Mouse (Mus musculus) activated CD4-positive, CD25-positive, alpha-beta regulatory T cell, adult 4 months (primary cell): Measurements from ENCODE around the gene Pdap1. TPM values are rescaled to one million over a fixed set of nuclear protein-coding genes. Genes with fewer than 3 reads are reported as not detected.
"Not testable (repeated sequence)": the region's sequence is repeated elsewhere in the genome, so short reads cannot be mapped to it uniquely, and the experiment has no call there.

Experiments
- ATAC-seq: one replicate; pipeline ENCODE4 v1.8.0; 2017
- polyA plus RNA-seq, 2 experiments: library from polyadenylated mRNA; unstranded; fragments of 100-300 nt; shearing (Covaris generic); gene quantifications; one replicate each; pipeline ENCODE4 v1.2.1; 2017

Gene Pdap1
- polyA plus RNA-seq, 2 experiments from 2014 or later, result 32.2 to 41.5 TPM

DNA sequence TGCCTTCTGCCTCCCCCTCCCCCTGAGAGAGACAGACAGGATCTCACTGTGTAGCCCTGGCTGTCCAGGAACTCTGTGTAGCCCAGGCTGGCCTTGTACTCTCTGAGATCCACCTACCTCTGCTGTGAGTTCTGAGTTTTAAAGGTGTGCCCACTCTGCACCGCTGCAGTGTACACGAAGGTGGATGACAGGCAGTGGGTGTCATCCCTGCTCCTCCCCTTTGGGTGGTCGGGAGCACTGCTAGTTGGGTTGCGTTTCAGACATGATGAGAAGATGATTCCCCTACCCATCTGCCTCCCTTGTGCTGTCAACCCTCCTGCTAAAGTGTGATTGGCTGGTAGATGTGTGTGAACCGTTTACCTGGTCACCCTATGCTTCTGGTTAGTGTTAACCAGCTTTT lies 21.6 kb downstream of the Pdap1 start:
- ATAC-seq, result no peak

DNA sequence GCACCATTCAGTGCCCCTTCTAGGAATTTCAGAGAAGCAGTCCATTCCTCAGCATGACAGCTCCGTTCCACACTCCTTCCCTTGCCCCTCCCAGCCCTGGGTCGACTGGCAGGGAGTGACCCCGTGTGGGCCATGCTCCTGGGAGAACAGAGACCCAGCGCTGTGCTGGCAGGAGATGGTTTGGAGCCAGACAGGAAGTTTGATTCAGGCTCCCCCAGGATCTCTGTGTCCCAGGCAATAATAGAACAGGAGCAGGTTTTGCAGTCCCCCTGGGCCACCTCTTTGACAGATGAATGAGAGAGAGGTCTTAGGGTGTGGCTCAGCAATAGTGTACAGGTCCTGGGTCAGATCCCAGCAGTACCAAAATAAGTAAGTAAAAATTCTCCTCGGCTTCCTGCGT lies 22.0 kb downstream of the Pdap1 start:
- ATAC-seq, result no peak

GRCm38 (mm10) chr5:145116916-145117315 lies 23.1 kb downstream of the Pdap1 start:
- no peak for ATAC-seq

DNA sequence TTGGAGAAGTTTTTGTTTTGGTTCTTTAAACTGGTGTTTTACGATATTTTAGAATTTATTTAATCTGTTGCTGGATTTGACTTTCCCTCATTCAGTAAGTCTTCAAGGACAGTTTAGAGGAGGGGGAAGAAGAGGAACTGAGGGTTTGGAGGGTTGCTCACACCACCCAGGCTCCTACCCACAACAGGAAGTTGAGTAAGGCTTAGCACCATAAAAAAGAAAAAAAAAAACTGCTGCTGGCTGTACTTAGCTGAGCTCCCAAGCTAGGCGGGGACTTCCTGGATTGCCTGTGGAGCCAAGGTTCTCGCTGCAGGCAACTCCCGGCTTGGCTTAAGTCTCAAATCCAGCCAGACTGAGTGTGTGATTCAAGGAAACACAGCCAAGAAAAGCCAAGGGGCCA lies 23.7 kb downstream of the Pdap1 start:
- peak; percentile 79 for ATAC-seq

DNA sequence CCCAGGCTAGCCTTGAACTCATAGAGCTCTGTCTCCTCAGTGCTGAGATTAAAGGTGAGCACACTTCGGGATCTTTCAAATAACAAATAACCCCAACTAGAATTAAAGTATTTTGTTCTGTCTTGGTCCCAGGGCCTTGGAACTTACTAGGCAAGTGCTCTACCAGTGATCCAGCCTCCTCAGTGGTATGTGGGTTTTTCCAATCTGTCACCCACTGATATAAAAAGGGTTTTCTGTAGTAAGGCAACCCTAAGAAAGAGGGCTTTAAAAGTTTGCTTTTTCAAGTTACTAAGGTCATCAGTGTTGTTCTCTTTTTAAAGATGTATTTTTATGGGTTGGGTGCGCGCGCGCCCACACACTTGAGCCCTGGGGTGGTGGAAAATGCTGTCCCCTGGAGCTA lies 24.3 kb downstream of the Pdap1 start:
- ATAC-seq, result no peak

- peak; percentile 50 for ATAC-seq
Observed at GRCm38 (mm10) chr5:145114606-145115473, 25.2 kb downstream of the Pdap1 start.

DNA sequence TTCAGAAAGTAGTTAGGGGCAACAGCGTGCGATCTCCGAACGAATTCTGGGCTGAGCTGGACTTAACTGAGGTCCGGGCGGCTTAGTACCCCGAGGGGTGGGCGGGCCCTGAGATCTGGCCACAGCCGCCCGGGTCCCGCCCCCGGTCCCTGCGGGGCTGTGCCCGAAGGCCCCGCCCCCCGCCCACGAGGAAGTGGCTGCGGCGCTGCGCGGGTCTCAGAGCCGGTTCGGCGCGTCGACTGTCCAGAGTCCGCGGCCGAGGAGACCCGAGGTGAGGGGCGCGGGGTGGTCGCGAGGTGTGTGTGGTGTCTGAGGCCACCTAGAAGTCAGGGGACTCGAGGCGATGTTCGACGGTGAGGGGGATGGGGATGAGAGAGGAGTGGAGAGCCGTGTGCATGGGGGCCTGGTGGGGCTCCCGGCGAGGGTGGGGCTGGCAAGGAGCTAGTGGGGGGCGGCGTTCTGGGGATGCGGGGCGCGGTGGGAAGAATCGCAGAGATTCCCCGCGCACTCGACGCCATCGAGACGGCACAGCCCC lies 25.9 kb downstream of the Pdap1 start, which contains the start of gene Arpc1b:
Gene Arpc1b (plus strand): TSS at position 145 of the 535 bp plus-strand sequence.
- ATAC-seq, result peak; percentile 10

GRCm38 (mm10) chr5:145113416-145113815 lies 26.6 kb downstream of the Pdap1 start:
- ATAC-seq, result no peak

DNA sequence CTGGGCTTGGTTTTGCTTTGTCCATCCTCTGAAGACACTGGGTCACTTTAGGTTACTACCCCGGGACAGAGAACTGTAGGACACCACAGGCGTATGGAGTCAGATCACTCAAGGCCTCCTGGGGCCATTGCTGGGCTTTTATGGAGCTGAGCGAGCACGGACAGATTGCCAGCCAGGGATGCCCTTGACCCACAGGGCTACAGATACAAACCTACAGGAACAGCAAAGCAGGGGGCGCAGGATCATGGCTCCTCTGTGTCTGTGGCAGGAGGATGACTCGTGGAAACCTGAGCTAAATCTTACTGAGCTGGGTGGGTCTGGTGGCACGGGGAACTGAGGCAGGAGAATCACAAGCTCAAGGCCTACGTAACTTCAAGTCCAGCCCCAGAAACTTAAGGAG lies 27.5 kb downstream of the Pdap1 start:
- ATAC-seq, result no peak

- ATAC-seq, result no peak
Observed at GRCm38 (mm10) chr5:145110401-145110800, 29.6 kb downstream of the Pdap1 start.

DNA sequence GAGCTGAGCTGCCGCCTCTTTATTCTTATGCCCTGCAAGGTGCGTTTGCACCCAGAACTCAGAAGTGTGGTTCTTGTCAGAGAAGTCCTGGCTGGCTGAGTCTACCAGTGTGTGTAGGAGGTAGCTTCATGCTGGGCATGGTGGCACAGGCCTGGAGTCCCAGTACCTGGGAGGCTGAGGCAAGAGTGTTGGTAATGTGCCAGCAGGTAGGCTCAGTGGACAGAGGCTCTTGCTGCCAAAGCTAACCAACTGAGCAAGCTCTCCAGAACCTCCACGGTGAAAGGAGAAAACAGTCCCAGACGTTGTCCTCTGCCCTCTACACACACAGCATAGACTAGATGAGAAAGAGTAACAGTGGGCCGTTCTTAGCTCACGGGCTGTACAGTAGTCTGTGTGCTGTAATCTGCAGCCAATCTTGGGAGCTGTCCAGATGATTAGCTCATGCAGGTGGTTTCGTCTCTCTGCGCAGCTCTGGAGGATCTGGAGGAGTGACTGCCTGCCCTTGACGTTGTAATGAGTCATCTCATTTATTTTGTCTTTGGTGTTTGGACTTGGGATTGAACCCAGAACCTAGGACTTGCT lies 34.3 kb downstream of the Pdap1 start:
- ATAC-seq, result no peak

GRCm38 (mm10) chr5:145104328-145104727 lies 35.7 kb downstream of the Pdap1 start:
- ATAC-seq, result no peak

DNA sequence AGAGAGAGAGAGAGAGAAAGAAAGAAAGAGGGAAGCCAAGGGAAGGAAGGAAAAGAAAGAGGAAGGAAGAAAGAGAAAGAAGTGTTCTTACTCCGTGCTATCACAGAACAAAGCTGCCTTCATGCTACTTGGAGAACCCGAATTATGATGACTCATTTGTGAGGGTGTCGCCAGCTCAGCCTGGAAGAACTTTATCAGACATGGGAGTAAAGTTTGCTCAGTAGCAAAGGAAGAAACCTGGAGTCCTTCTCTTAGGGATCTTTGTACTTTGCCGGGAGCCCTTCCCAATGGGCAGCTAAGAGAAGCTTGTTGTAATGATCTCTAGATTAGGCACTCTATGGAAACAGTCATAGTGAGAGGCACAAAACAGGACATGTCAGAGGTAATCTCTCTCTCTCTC lies 37.3 kb downstream of the Pdap1 start:
- no peak for ATAC-seq

GRCm38 (mm10) chr5:145101451-145101850 lies 38.6 kb downstream of the Pdap1 start:
- not testable (repeated sequence) for ATAC-seq

DNA sequence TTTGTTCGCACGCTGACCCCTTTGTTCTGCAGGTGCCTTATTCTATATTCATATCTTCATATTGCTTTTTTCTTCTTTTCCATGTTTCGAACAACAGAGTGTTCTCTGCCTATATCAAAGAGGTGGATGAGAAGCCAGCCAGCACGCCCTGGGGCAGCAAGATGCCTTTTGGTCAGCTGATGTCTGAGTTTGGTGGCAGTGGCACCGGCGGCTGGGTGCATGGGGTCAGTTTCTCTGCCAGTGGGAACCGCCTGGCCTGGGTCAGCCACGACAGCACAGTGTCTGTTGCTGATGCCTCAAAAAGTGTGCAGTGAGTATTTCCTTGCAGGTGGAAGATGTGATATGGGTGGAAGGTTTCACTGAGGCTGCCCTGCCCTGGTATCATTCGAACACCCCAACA lies 39.1 kb downstream of the Pdap1 start:
- no peak for ATAC-seq

DNA sequence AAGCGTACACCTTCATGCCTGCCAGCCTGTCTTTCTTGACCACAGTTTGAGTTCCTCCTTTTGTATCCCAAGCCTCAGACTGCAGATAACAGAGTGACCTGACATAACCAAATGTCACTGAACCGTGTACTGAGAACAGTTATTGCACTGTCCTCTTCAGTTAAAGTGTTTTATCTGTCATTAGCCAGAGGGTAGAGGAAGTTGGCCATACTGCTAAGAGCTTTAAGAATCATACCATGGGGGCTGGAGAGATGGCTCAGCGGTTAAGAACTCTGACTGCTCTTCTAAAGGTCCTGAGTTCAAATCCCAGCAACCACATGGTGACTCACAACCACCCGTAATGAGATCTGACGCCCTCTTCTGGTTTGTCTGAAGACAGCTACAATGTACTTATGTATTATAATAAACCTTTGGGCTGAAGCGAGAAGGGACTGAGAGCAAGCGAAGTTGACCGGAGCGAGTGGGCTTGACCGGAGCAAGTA lies 41.7 kb downstream of the Pdap1 start:
- no peak for ATAC-seq

DNA sequence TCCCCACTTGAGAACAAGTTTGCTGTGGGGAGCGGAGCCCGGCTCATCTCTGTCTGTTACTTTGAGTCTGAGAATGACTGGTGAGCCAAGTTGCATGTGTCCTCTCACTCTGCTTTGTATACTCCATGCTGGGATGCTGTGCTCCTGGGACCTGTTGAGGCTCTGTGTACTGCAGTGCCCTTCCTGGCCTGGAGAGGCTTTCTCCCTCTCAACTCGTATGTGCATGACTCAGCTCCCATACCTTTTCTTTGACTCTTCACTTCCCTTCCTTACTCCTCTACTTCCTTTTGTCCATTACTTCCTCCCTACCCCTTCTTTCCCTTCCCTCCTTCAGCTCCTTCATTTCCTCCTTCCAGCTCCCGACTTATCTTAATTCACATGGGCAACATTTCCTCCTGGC lies 43.8 kb downstream of the Pdap1 start:
- ATAC-seq, result no peak

DNA sequence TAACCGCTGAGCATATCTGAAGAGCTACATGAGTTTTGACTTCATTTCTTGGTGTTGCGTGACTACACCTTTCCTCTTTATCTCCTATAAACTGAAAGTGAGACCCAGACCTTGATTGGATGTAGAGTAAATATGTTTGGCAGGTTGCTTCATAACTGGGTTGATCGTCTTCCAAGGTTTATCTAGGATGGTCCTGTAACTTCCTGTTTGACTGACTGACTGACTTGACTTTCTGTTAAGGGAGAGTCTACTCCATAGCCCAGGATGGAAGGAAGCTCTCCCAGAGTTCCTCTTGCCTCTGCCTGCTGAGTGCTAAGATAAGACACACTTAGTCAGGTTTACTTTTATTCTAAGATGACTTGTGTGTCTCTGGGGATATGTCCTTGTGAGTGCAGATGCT lies 50.2 kb downstream of the Pdap1 start:
- ATAC-seq, result no peak

- no peak for ATAC-seq
Observed at GRCm38 (mm10) chr5:145088186-145088585, 51.9 kb downstream of the Pdap1 start.

DNA sequence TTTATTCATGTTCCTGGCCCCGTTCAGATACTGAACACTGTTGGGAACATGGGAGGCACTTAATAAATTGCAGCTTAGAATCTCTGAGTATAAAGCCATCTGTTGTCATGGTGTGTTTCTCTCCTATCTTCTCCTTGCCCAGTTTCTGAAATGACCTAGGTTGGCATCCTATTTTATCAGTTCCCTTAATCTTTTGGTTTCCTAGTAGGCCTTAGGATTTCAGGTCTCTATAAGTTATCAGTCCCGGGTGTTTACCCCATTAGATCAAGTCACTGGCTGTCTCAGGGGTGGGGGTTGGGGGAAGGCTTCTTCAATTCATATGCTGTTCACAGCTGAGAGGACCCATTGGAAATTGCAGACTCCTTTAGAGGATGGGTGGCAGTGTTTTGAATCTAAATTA lies 55.2 kb downstream of the Pdap1 start:
- no peak for ATAC-seq

DNA sequence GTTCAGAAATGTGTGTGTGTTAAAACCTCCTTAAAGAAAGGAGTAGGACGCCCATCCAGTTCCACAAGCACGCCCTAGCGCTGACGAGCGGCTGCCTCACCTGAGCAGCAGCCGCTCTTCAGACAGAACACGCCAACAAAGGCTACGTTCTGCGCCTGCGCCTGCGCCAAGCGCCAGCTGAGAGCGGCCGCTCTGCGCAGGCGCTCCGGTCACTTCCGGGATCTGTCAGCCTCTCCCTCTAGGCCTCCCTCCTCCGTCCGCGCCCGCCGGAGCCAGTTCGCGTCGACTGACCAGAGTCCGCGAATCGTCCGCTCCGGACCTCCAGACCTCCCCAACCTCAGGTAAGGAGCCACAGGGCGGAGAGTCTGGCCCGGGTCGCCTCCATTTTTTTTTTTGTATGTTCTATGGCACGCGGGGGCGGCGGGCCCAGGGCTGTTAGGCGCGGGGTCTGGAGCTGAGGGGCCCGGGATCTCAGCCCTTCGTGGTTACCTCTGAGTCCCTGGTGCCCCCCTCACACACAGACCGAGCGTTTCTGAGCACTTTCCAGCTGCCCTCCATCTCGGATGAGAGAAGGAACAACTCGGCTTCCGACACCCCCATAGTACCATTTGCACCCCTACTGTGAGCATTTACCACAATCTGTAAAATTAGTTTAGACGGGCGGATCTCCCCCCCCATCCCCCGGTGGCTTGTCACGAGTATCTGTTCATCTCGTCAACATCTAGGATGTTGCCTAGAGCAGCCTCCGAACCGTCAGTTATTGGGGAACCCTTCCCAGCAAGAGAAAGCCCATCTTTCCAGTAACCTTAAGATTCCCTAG lies 56.2 kb downstream of the Pdap1 start, which contains the start of the genes Arpc1a and Kpna7:
Gene Arpc1a (plus strand): TSS at position 199 of the 820 bp plus-strand sequence.
Gene Kpna7 (minus strand): TSS at position 399 of the 820 bp plus-strand sequence.
- ATAC-seq, result peak; percentile 96

- not testable (repeated sequence) for ATAC-seq
Observed at GRCm38 (mm10) chr5:145083201-145083600, 56.8 kb downstream of the Pdap1 start.
